Comparison of ENCODE assay signal across 16 mouse cellular contexts in genomic region chr16:41034746-41035145, GRCm38 (mm10).
"Had no signal": no experiment of that assay in that cellular context is flagged by ENCODE, and none has a peak within 500 bp of the region (broad histone marks: within the 10 kb centered on the region; RNA-seq: fewer than 3 reads in every experiment).

No protein-coding gene starts in this region.

- H3K27ac ChIP-seq: neural tube, embryonic 12.5 days; neural tube, embryonic 13.5 days; neural tube, embryonic 15.5 days; stomach, embryonic 15.5 days; stomach, postnatal 0 days had no signal

- H3K4me3 ChIP-seq: neural tube, embryonic 12.5 days; neural tube, embryonic 13.5 days; neural tube, embryonic 15.5 days; stomach, embryonic 15.5 days had no signal

- DNase-seq: retina, postnatal 1 day; right cerebral cortex, adult 18-20 months; right cerebral cortex, postnatal 14 days; right cerebral cortex, postnatal 25 days; right cerebral cortex, postnatal 4 days; spleen, adult 18-20 months; thymus, adult 18-20 months; thymus, adult 2 months; thymus, postnatal 14 days; thymus, postnatal 25 days; thymus, postnatal 4 days had no signal
